Mouse (Mus musculus): ENCODE results near the gene Tmem40. TPM values are rescaled to one million over a fixed set of nuclear protein-coding genes. Genes with fewer than 3 reads are reported as not detected.

Tmem40 gene
- polyA plus RNA-seq, 1 experiment from 2014 or later, result 14.9 TPM

DNA sequence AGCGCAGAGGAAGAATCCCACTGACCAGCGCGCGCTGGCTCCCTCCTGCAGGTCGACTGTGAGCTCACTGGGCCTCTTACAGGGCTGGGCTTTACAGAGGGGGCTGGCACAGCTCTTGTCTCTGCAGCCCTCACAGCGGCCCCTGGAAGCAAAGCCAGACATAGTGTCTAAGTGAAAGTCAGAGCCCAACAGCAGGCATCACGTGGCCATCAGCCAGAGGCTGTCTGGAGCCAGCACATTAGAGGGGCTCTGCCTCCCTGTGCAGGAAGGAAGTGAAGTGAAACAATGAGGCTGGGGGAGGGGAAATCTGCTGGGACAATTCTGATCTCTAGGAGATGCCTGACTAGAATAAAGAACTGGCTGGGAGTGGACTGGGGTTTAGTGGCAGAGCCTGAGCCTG lies 2.0 kb upstream of the Tmem40 start:
- no peak overlapping the region for H3K9ac ChIP-seq
- peaks cover 20% of the 10 kb centered on the region for H3K4me1 ChIP-seq
- H3K27ac ChIP-seq, result peak overlapping the region; percentile 77
- no peaks in the 10 kb centered on the region for H3K9me3 ChIP-seq
- peak; percentile 82 for ATAC-seq (ENCODE audit: insufficient read depth, low FRiP score, low read depth)
- H3K27me3 ChIP-seq (replicated peaks), result no peaks in the 10 kb centered on the region
- WGBS, result 8% methylated on average over 7 of the region's 7 CpGs
- H3K4me2 ChIP-seq, result peak overlapping the region; percentile 28
- no peak overlapping the region for H3K4me3 ChIP-seq (replicated peaks)
- no peaks in the 10 kb centered on the region for H3K36me3 ChIP-seq

DNA sequence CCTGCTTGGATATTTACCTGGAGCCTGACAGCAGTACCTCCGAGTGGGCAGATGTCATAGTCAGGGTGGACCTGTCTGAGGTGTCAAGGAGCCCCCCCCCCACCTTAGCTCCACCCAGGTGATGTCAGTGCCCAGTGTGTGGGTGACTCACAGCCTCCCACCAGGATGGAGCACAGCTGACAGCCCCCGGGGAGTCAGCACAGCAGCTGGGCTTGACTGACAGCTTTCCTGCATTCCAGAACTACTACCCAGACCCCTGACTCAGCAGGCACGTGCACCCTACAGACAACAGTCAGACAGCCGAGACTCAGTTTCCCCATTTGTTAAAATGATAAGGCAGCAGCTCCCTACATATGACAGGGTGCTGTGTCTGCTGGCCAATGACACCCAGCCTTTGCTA lies 1.2 kb downstream of the Tmem40 start:
- H3K9ac ChIP-seq, result no peak overlapping the region
- no peak for ATAC-seq (ENCODE audit: insufficient read depth, low FRiP score, low read depth)
- H3K4me3 ChIP-seq (replicated peaks), result no peak overlapping the region
- peaks cover 24% of the 10 kb centered on the region for H3K4me1 ChIP-seq
- H3K27me3 ChIP-seq (replicated peaks), result no peaks in the 10 kb centered on the region
- H3K4me2 ChIP-seq, result no peak overlapping the region
- H3K9me3 ChIP-seq, result no peaks in the 10 kb centered on the region
- H3K36me3 ChIP-seq, result no peaks in the 10 kb centered on the region
- H3K27ac ChIP-seq, result no peak overlapping the region
- WGBS, result 45% methylated on average over 4 of the region's 4 CpGs

DNA sequence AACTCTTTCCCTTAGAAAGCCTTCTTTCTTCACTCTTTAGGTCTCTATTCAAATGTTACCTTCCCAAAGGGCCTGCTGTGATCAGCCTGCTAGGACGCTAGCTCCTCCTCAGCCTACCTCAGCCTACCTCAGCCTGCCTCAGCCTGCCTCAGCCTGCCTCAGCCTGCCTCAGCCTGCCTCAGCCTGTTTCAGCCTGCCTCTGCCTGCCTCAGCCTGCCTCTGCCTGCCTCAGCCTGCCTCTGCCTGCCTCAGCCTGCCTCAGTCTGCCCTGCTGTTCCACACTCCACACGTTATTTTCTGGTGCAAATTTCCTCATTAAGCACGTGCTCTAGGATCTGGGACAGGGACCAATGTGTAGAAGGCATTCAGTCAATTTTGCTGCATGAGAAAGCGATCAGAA lies 2.1 kb downstream of the Tmem40 start:
- Histone ChIP-seq H3K4me1 (peaks cover 24% of the 10 kb centered on the region), H3K4me2 (no peak overlapping the region), H3K4me3 (replicated peaks) (no peak overlapping the region), H3K9ac (no peak overlapping the region), H3K27ac (peak overlapping the region; percentile 61), H3K9me3 (no peaks in the 10 kb centered on the region), H3K27me3 (replicated peaks) (no peaks in the 10 kb centered on the region), H3K36me3 (no peaks in the 10 kb centered on the region)
- no peak for ATAC-seq (ENCODE audit: insufficient read depth, low FRiP score, low read depth)
- WGBS, result 94% methylated on average over 4 of the region's 4 CpGs

DNA sequence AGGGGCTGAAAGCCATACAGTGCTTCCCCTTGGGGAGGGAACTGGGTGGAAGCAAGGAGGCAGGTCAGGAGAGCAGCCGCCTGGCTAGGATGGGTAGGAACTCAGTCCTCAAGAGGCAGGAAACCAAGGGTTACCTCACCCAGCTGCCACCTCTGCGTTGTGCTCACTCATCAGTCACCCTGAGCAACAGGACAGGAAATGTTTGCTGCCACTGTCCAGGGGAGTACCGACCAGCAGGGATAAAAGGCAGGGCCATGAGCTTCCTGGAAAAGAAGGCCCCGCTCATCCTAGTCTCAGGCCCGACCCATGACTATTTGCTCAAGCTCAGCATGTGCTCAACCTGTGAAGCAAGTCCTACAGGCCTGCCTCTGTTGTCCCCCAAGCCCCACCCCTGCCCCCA lies 2.7 kb downstream of the Tmem40 start:
- no peaks in the 10 kb centered on the region for H3K9me3 ChIP-seq
- H3K4me1 ChIP-seq, result peaks cover 23% of the 10 kb centered on the region
- H3K27ac ChIP-seq, result peak overlapping the region; percentile 61
- no peaks in the 10 kb centered on the region for H3K27me3 ChIP-seq (replicated peaks)
- WGBS, result 44% methylated on average over 5 of the region's 5 CpGs
- no peak overlapping the region for H3K4me3 ChIP-seq (replicated peaks)
- H3K9ac ChIP-seq, result no peak overlapping the region
- H3K4me2 ChIP-seq, result peak overlapping the region; percentile 11; the same call in 1 of the 2 replicates
- peak; percentile 9; the same call in 1 of the 2 replicates for ATAC-seq (ENCODE audit: insufficient read depth, low FRiP score, low read depth)
- H3K36me3 ChIP-seq, result no peaks in the 10 kb centered on the region

DNA sequence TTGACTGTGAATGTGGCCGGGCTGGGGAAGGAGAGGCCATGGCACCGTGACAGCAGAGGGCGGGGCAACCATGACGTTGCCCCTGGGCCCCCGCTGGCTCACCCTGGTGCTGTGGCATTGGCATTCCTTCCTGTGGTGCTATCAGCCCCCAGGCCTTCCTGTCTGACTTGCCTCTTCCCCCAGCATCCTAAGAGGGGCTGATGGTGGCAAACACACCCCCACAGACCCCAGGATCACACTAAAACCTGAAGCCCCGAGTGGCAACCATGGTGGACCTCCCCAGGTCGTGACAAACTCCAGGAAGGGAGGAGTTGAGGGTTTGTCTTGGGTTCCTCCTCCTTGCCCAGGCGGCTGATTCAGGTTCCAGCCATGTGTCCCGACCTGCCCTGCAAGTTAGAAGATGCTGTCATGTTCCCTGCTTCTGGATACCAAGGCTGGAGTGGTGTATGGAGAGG lies 3.2 kb downstream of the Tmem40 start:
- Histone ChIP-seq H3K4me2 (peak overlapping the region; percentile 11), H3K27ac (peak overlapping the region; percentile 61; the same call in 1 of the 2 replicates), H3K4me1 (peaks cover 19% of the 10 kb centered on the region), H3K36me3 (no peaks in the 10 kb centered on the region), H3K9me3 (no peaks in the 10 kb centered on the region), H3K27me3 (replicated peaks) (no peaks in the 10 kb centered on the region), H3K4me3 (replicated peaks) (0 out of 2 replicates have a peak overlapping the region, but pooled peaks have one; percentile 9), H3K9ac (no peak overlapping the region)
- 51% methylated on average over 9 of the region's 9 CpGs for WGBS
- ATAC-seq (ENCODE audit: insufficient read depth, low FRiP score, low read depth), result peak; percentile 68

DNA sequence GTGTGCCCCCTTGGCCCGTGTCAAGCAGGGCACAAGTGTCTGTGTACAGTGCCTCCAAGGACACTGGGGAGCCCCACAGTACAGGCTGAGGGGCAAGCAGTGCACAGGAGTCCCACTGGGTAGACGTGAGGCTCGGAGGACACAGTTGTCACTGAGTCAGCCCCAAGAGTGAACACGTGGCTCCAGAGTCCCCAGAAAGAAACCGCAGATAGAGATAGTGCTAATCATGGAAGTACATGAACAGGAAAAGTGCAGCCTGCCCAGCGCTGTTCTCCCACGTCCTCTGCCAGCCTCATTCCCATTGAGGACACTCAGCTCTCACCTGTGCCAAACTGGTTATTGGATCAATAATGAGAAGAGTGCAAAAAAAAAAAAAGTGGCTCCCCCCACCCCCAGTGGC lies 6.7 kb downstream of the Tmem40 start:
- Histone ChIP-seq H3K4me1 (peaks cover 9% of the 10 kb centered on the region; the same call in 1 of the 2 replicates), H3K36me3 (no peaks in the 10 kb centered on the region), H3K27me3 (replicated peaks) (no peaks in the 10 kb centered on the region), H3K4me3 (replicated peaks) (no peak overlapping the region), H3K9me3 (no peaks in the 10 kb centered on the region), H3K4me2 (no peak overlapping the region), H3K9ac (no peak overlapping the region), H3K27ac (no peak overlapping the region)
- WGBS, result 72% methylated on average over 7 of the region's 7 CpGs
- ATAC-seq (ENCODE audit: insufficient read depth, low FRiP score, low read depth), result peak; percentile 59; the same call in 1 of the 2 replicates

DNA sequence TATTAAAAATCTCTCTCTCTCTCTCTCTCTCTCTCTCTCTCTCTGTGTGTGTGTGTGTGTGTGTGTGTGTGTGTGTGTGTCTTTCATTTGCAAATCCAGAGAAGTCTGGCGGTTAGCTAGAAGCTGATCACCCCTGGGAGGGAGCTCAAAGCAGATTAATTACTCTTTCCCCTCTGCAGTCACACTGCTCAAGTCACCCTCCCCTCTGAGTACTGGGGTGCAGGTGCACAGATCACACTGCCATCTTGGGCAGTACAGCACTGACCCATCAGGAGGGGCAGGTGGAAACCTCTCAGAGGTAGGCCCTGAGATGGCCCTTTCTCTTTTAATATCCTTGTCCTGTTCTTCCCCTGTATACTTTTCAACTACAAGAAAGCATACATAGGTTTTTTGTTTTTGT lies 15.9 kb downstream of the Tmem40 start:
- 54% methylated on average over 1 of the region's 1 CpGs for WGBS
- ATAC-seq (ENCODE audit: insufficient read depth, low FRiP score, low read depth), result no peak
- Histone ChIP-seq H3K9ac (no peak overlapping the region), H3K27ac (no peak overlapping the region), H3K9me3 (no peaks in the 10 kb centered on the region), H3K4me3 (replicated peaks) (no peak overlapping the region), H3K4me2 (no peak overlapping the region), H3K27me3 (replicated peaks) (no peaks in the 10 kb centered on the region), H3K4me1 (no peaks in the 10 kb centered on the region), H3K36me3 (no peaks in the 10 kb centered on the region)

DNA sequence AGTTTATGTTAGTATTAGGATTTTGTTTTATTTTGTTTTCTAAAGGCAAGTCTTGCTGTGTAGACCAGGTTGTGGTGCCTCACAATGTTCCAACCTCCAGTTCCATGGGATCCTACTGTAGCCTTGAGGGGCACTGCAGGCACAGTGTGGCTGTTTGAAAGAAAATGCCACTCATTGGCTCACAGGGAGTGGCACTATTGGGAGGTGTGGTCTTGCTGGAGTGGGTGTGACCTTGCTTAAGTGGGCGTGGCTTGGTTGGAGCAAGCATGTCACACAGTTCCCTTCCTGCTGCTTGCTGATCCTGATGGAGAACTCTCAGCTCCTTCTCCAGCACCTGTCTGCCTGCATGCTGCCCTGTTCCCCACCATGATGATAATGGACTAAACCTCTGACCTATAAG lies 18.6 kb downstream of the Tmem40 start:
- WGBS, result 0% methylated on average over 1 of the region's 1 CpGs
- peak; percentile 89 for ATAC-seq (ENCODE audit: insufficient read depth, low FRiP score, low read depth)
- Histone ChIP-seq H3K4me3 (replicated peaks) (no peak overlapping the region), H3K27me3 (replicated peaks) (no peaks in the 10 kb centered on the region), H3K36me3 (no peaks in the 10 kb centered on the region), H3K4me1 (no peaks in the 10 kb centered on the region), H3K9me3 (no peaks in the 10 kb centered on the region), H3K27ac (no peak overlapping the region), H3K9ac (no peak overlapping the region), H3K4me2 (no peak overlapping the region)

DNA sequence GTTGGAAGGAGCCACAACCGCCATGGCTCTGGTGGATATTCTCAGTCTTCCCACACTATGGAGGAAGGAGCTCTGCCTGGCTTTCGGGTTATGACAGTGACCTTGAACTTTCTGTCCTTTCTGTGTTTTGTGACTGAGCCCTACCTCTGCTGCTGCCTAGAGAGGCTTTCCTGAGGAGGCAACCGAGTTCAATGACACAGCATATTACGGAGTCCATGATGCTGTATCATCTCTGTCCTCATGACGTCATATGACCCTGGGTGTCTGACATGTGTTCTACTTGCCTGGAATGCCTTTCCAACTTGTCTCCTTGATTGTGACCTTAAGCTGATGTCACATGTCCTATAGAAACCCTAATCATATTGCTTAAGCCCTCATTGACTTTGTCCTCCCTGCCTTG lies 23.2 kb downstream of the Tmem40 start:
- Histone ChIP-seq H3K4me1 (no peaks in the 10 kb centered on the region), H3K27me3 (replicated peaks) (no peaks in the 10 kb centered on the region), H3K4me2 (no peak overlapping the region), H3K27ac (no peak overlapping the region), H3K9me3 (no peaks in the 10 kb centered on the region), H3K9ac (no peak overlapping the region), H3K36me3 (no peaks in the 10 kb centered on the region), H3K4me3 (replicated peaks) (no peak overlapping the region)
- ATAC-seq (ENCODE audit: insufficient read depth, low FRiP score, low read depth), result no peak
- 89% methylated on average over 5 of the region's 5 CpGs for whole genome bisulfite sequencing

DNA sequence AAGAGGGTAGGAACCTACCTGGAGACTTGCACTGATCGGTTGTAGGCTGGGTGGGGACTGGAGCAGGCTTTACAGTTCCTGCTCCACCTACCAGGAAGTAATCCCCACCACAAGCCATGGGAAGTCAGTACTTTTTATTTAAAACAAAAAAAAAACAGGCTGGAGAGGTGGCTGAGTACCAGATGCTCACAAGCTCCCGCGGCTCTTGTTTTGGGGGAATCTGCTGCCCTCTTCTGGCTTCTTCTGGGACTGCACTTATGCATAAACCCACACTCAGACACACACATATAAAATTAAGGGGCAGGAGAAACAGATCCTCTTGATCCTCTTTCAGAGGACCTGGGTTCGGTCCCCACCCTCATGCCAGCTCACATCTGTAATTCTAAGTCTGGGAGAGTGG lies 27.3 kb downstream of the Tmem40 start:
- ATAC-seq (ENCODE audit: insufficient read depth, low FRiP score, low read depth), result no peak

DNA sequence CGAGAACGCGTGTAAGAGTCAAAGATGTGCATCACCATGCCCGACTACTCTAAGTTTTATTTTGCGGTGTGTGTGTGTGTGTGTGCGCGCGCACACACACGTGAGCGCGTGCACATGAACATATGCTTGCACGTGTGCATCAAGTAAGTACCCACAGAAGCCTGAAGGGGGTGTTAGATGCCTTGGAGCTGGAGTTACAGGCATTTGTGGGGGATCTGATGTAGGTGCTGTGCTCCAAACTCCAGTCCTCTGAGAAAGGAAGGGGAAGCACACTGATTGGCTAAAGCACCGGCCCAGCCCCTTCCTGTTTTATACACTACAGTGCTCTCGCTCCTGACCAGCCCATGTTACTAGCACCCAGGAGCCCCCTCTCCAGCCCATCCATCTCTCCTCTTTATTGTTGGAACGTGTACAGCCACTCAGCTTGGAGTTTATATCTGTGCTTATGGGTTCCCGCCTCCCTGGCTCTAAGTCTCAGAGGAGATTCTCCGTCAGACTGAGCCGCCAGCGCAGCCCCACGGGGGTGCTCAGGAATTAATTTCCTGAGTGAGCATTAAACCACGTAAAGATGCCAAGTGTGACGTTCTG lies 29.8 kb downstream of the Tmem40 start:
- ATAC-seq (ENCODE audit: insufficient read depth, low FRiP score, low read depth), result no peak
- Histone ChIP-seq H3K27ac (no peak overlapping the region), H3K9ac (no peak overlapping the region), H3K4me1 (peaks cover 5% of the 10 kb centered on the region; the same call in 1 of the 2 replicates), H3K36me3 (no peaks in the 10 kb centered on the region), H3K27me3 (replicated peaks) (no peaks in the 10 kb centered on the region), H3K4me2 (no peak overlapping the region; the same call in 1 of the 2 replicates), H3K4me3 (replicated peaks) (no peak overlapping the region), H3K9me3 (no peaks in the 10 kb centered on the region)
- 74% methylated on average over 22 of the region's 22 CpGs for WGBS

More for the DNA sequence above, 27.3 kb downstream of the Tmem40 start:
- Histone ChIP-seq H3K36me3 (no peaks in the 10 kb centered on the region), H3K9ac (no peak overlapping the region), H3K27ac (no peak overlapping the region), H3K27me3 (replicated peaks) (no peaks in the 10 kb centered on the region), H3K9me3 (no peaks in the 10 kb centered on the region), H3K4me2 (no peak overlapping the region), H3K4me3 (replicated peaks) (no peak overlapping the region), H3K4me1 (peaks cover 5% of the 10 kb centered on the region; the same call in 1 of the 2 replicates)
- WGBS, result 74% methylated on average over 4 of the region's 4 CpGs

DNA sequence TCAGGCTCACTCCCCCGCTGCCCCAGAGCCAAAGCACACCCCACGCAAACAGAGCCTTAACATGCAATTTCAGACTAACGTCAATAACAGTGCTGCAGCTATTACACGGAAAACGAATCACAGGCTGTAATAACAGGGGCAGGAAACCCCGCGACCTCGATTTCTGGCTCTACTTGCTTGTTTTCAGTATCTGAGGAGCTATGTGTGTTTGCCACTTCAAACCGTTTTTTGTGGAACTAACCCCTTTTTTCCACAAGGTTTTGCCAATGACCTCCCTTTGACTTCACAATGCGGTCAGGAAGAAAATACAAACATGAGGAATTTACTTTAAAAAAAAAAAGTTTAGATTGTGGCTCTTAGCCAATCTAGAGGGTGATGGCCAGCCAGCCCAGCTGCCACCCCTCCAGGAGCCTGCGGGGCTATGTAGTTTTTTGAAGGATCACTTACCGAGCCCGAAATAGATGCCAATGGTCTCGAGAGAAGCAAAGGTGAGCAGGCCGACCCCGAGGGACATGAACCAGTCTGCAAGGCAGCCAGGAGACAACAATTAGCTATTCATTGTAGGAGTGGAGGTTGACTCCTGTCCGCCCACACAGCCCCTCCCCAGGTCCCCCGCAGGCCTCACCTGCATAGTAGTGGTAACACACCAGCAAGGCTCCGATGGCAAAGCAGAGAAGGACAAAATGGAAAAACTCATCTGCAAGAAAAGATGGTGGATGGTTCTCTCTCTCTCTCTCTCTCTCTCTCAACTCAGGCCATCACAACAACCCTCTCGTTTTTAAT lies 31.5 kb downstream of the Tmem40 start:
- Histone ChIP-seq H3K4me3 (replicated peaks) (no peak overlapping the region), H3K9ac (no peak overlapping the region), H3K27me3 (replicated peaks) (no peaks in the 10 kb centered on the region), H3K4me2 (peak overlapping the region; percentile 11; the same call in 1 of the 2 replicates), H3K27ac (no peak overlapping the region), H3K36me3 (no peaks in the 10 kb centered on the region), H3K9me3 (no peaks in the 10 kb centered on the region), H3K4me1 (peaks cover 5% of the 10 kb centered on the region; the same call in 1 of the 2 replicates)
- WGBS, result 44% methylated on average over 20 of the region's 20 CpGs
- ATAC-seq (ENCODE audit: insufficient read depth, low FRiP score, low read depth), result no peak
